10 mouse cellular contexts compared by ENCODE assay signal in the genomic region with DNA sequence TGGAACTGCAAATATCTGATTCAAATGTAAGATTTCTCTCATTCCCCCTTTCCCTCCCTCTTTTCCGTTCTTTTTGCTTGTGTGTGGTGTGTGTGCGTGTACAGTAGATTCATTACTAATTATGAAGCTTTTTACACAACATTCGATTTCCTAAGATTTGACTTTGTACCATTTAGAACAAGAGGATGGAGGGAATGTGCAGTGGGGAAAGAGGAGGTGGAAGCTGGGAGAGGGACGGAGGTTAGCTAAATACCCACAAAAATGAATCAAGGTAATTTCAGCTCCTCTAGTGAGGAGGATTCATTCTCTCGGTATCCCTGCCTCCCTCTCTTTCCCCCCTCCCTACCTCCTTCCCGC. TPM values are rescaled to one million over a fixed set of nuclear protein-coding genes. Genes with fewer than 3 reads are reported as not detected.
DNase-seq lines count a peak whose midpoint lies in the region; ATAC-seq and TF ChIP-seq lines count a peak whose summit lies in the region.
"Had no signal": no experiment of that assay in that cellular context is flagged by ENCODE, and none has a peak within 500 bp of the region (broad histone marks: within the 10 kb centered on the region; RNA-seq: fewer than 3 reads in every experiment).

No protein-coding gene starts in this region.

- TF ChIP-seq CTCF in intestine, postnatal 0 days (IDR thresholded peaks at IDR 0.05; ENCODE audit: low read depth), result no peak

- no peak overlapping the region for H3K9ac ChIP-seq in intestine, embryonic 14.5 days (ENCODE audit: low read length)
- no peak overlapping the region for H3K9ac ChIP-seq in intestine, postnatal 0 days (ENCODE audit: low read depth, low read length)
- peak overlapping the region; percentile 70 for H3K9ac ChIP-seq in forebrain, embryonic 14.5 days (ENCODE audit: low read length)
- H3K9ac ChIP-seq in midbrain, embryonic 12.5 days (replicated peaks), result no peak overlapping the region; the same call in 1 of the 2 replicates

- WGBS in intestine, embryonic 14.5 days, result 2% methylated on average over 5 of the region's 6 CpGs
- WGBS in intestine, postnatal 0 days, result 4% methylated on average over 5 of the region's 6 CpGs
- 0% methylated on average over 6 of the region's 6 CpGs for whole genome bisulfite sequencing in forebrain, embryonic 14.5 days
- WGBS in midbrain, embryonic 12.5 days, result 0% methylated on average over 5 of the region's 6 CpGs

- H3K36me3 ChIP-seq in intestine, embryonic 14.5 days (ENCODE audit: control insufficient read depth, insufficient read depth, low read length), result no peaks in the 10 kb centered on the region
- no peaks in the 10 kb centered on the region for H3K36me3 ChIP-seq in intestine, postnatal 0 days (ENCODE audit: control insufficient read depth, insufficient read depth)
- H3K36me3 ChIP-seq in forebrain, embryonic 14.5 days (ENCODE audit: control insufficient read depth, insufficient read depth, low read length), result no peaks in the 10 kb centered on the region
- H3K36me3 ChIP-seq in midbrain, embryonic 12.5 days, result no peaks in the 10 kb centered on the region

- no peaks in the 10 kb centered on the region for H3K9me3 ChIP-seq in intestine, embryonic 14.5 days (ENCODE audit: control insufficient read depth, low read length)
- H3K9me3 ChIP-seq in intestine, postnatal 0 days (ENCODE audit: control insufficient read depth), result no peaks in the 10 kb centered on the region
- H3K9me3 ChIP-seq in forebrain, embryonic 14.5 days (replicated peaks; ENCODE audit: control insufficient read depth, low read length), result no peaks in the 10 kb centered on the region
- H3K9me3 ChIP-seq in midbrain, embryonic 12.5 days, result no peaks in the 10 kb centered on the region

- H3K4me1 ChIP-seq in intestine, embryonic 14.5 days (replicated peaks; ENCODE audit: control insufficient read depth, insufficient read depth, low read length), result peaks cover 13% of the 10 kb centered on the region; the same call in 1 of the 2 replicates
- no peaks in the 10 kb centered on the region for H3K4me1 ChIP-seq in intestine, postnatal 0 days (replicated peaks; ENCODE audit: control insufficient read depth, insufficient read depth, low read length)
- H3K4me1 ChIP-seq in forebrain, embryonic 14.5 days (ENCODE audit: control insufficient read depth, insufficient read depth, low read length), result peaks cover 13% of the 10 kb centered on the region; the same call in 1 of the 2 replicates
- peaks cover 31% of the 10 kb centered on the region for H3K4me1 ChIP-seq in midbrain, embryonic 12.5 days

- no peak overlapping the region; the same call in 1 of the 2 replicates for H3K4me2 ChIP-seq in intestine, embryonic 14.5 days (ENCODE audit: low read length)
- H3K4me2 ChIP-seq in intestine, postnatal 0 days (replicated peaks; ENCODE audit: low read depth), result no peak overlapping the region
- H3K4me2 ChIP-seq in forebrain, embryonic 14.5 days (ENCODE audit: low read length), result peak overlapping the region; percentile 68
- H3K4me2 ChIP-seq in midbrain, embryonic 12.5 days (replicated peaks), result peak overlapping the region; percentile 85

- DNase-seq in intestine, embryonic 14.5 days (ENCODE audit: low spot score), result no peak
- DNase-seq in Muller cell, postnatal 12 days (ENCODE audit: inconsistent ontology term), result peak; percentile 35
- no peak for DNase-seq in forebrain, embryonic 14.5 days (ENCODE audit: low spot score)
- no peak for DNase-seq in gastrocnemius, postnatal 10 days
- no peak for DNase-seq in spleen, postnatal 10 days (ENCODE audit: low spot score in 2 of 2)
- DNase-seq in right cerebral cortex, adult 18-20 months, result no peak

- H3K27ac ChIP-seq in intestine, embryonic 14.5 days (ENCODE audit: low read depth), result no peak overlapping the region
- no peak overlapping the region for H3K27ac ChIP-seq in intestine, postnatal 0 days (ENCODE audit: low read depth, low read length)
- H3K27ac ChIP-seq in forebrain, embryonic 14.5 days (ENCODE audit: low read depth, low read length), result no peak overlapping the region
- no peak overlapping the region; the same call in 1 of the 2 replicates for H3K27ac ChIP-seq in midbrain, embryonic 12.5 days (replicated peaks)

- ATAC-seq in intestine, embryonic 14.5 days (replicated peaks; ENCODE audit: low FRiP score, low TSS enrichment, low read depth), result no peak
- no peak for ATAC-seq in intestine, postnatal 0 days
- ATAC-seq in forebrain, embryonic 14.5 days, result no peak
- ATAC-seq in midbrain, embryonic 12.5 days (ENCODE audit: low FRiP score, low read depth), result no peak

- H3K4me3 ChIP-seq in intestine, embryonic 14.5 days (ENCODE audit: low read depth, low read length), result 0 out of 2 replicates have a peak overlapping the region, but pooled peaks have one; percentile 44
- H3K4me3 ChIP-seq in intestine, postnatal 0 days (ENCODE audit: low read depth, low read length), result no peak overlapping the region
- peak overlapping the region; percentile 43 for H3K4me3 ChIP-seq in forebrain, embryonic 14.5 days (ENCODE audit: low read depth, low read length)
- peak overlapping the region; percentile 66 for H3K4me3 ChIP-seq in midbrain, embryonic 12.5 days

- peaks cover 66% of the 10 kb centered on the region for H3K27me3 ChIP-seq in intestine, embryonic 14.5 days (replicated peaks; ENCODE audit: control insufficient read depth, insufficient read depth, low read length)
- H3K27me3 ChIP-seq in intestine, postnatal 0 days (replicated peaks; ENCODE audit: control insufficient read depth, insufficient read depth, low read length), result peaks cover 63% of the 10 kb centered on the region
- peaks cover 47% of the 10 kb centered on the region for H3K27me3 ChIP-seq in forebrain, embryonic 14.5 days (replicated peaks; ENCODE audit: control insufficient read depth, insufficient read depth, low read length)
- H3K27me3 ChIP-seq in midbrain, embryonic 12.5 days, result peaks cover 50% of the 10 kb centered on the region
- H3K27me3 ChIP-seq: CH12.LX had no signal

RNA-seq across cellular contexts. Expression of a gene that starts 2.1 kb away (rescaled TPM):
- polyA plus RNA-seq in intestine, embryonic 14.5 days (2014; fragmentation: Nextera tagmentation; extraction: Ambion mirVana), result 4.2 and 4.9 TPM in 2 replicates
- 1.6 and 1.7 TPM in 2 replicates for polyA plus RNA-seq in intestine, postnatal 0 days (2015; fragmentation: Nextera tagmentation; extraction: Ambion mirVana)
- polyA plus RNA-seq in forebrain, embryonic 14.5 days (2014; fragmentation: Nextera tagmentation; extraction: Ambion mirVana), result 2.0 and 2.9 TPM in 2 replicates
- polyA plus RNA-seq in midbrain, embryonic 12.5 days (2016; fragmentation: Nextera tagmentation; extraction: Ambion mirVana), result 1.6 and 1.9 TPM in 2 replicates
- under 1 TPM; 0.23 to 0.47 TPM for total RNA-seq in gastrocnemius, postnatal 10 days (2021)
- total RNA-seq: monocyte, adult 5-6 weeks had no signal

Comparison
In these comparisons a context has a peak if more than half of its experiments do, and no peak if none do; other contexts are left out.
1. H3K4me2 ChIP-seq: peak in forebrain, embryonic 14.5 days (single experiment) and midbrain, embryonic 12.5 days (single experiment); none in intestine, embryonic 14.5 days (single experiment) and intestine, postnatal 0 days (single experiment).